Mouse (Mus musculus) limb, embryonic 10.5 days (tissue): Measurements from ENCODE around the gene Zfp454. TPM values are rescaled to one million over a fixed set of nuclear protein-coding genes. Genes with fewer than 3 reads are reported as not detected.
A peak's percentile ranks its signal among the peaks of the same experiment; 100 is the strongest.

Experiments
- DNase-seq: peaks from one replicate; pipeline ENCODE4 v3.0.0-alpha.2; 2017; ENCODE audit warnings: low spot score
- H3K27ac ChIP-seq: fragments of 300-500 bp; sonication (generic); 2 replicates; pipeline ENCODE4 v1.5.1; 2016; ENCODE audit warnings: mild to moderate bottlenecking
- H3K27me3 ChIP-seq: fragments of 300-500 bp; sonication (generic); 2 replicates; pipeline ENCODE4 v1.6.1; 2016; ENCODE audit warnings: low read depth, mild to moderate bottlenecking; ENCODE audit not compliant: poor library complexity, severe bottlenecking
- H3K36me3 ChIP-seq: fragments of 300-500 bp; sonication (generic); 2 replicates; pipeline ENCODE4 v1.6.1; 2016; ENCODE audit warnings: mild to moderate bottlenecking, moderate library complexity
- H3K4me1 ChIP-seq: fragments of 300-500 bp; sonication (generic); 2 replicates; pipeline ENCODE4 v1.6.1; 2016
- H3K4me3 ChIP-seq: fragments of 300-500 bp; sonication (generic); 2 replicates; pipeline ENCODE4 v1.5.1; 2016; ENCODE audit warnings: mild to moderate bottlenecking, moderate library complexity
- H3K9me3 ChIP-seq: fragments of 300-500 bp; sonication (generic); replicated peaks from 2 replicates; pipeline ENCODE4 v1.6.1; 2016; ENCODE audit warnings: mild to moderate bottlenecking
- WGBS: fragments of 180-500 bp; shearing (Covaris S2); methylation state at CpG from one replicate; pipeline ENCODE4 v1.1.7; 2016; 5-methylcytosine and 5-hydroxymethylcytosine counted together
- polyA plus RNA-seq: library from polyadenylated mRNA; unstranded; fragments of >200 nt; fragmentation: Nextera tagmentation; extraction: Ambion mirVana; gene quantifications from 2 replicates; pipeline ENCODE4 v1.2.1, GENCODE M21; 2016

Zfp454 gene
- polyA plus RNA-seq, 1 experiment from 2014 or later: 14.0 TPM

- Histone ChIP-seq H3K27ac (peak within 1 kb of the TSS; percentile 95), H3K9me3 (no peaks in the 10 kb centered on the region), H3K4me1 (peaks cover 13% of the 10 kb centered on the region), H3K27me3 (no peaks in the 10 kb centered on the region), H3K36me3 (peaks cover 38% of the 10 kb centered on the region), H3K4me3 (peak within 1 kb of the TSS; percentile 88)
- WGBS: 1% methylated on average over 45 of the region's 45 CpGs
- peak; percentile 89 for DNase-seq
Observed at GRCm38 (mm10) chr11:50827010-50827953, 60.2 kb downstream of the Zfp454 start, which contains the start of gene Zfp354c. Zfp354c (minus strand) TSS chr11:50827724.

GRCm38 (mm10) chr11:50826214-50826613 is 61.2 kb downstream of the Zfp454 start:
- no peak for DNase-seq
- Histone ChIP-seq H3K27me3 (no peaks in the 10 kb centered on the region), H3K9me3 (no peaks in the 10 kb centered on the region), H3K4me1 (peaks cover 13% of the 10 kb centered on the region), H3K27ac (no peak overlapping the region), H3K36me3 (peaks cover 47% of the 10 kb centered on the region), H3K4me3 (peak overlapping the region; percentile 88)
- 84% methylated on average over 2 of the region's 2 CpGs for whole genome bisulfite sequencing

Other genes starting within 250 kb of the Zfp454 start
- 30.5 and 39.5 TPM in 2 replicates for gene Zfp354c, start 59.9 kb downstream of the Zfp454 start, polyA plus RNA-seq
- gene Zfp879, start 46.1 kb downstream of the Zfp454 start, polyA plus RNA-seq: 0.63 TPM in 2 replicates
- gene Grm6, start 37.0 kb downstream of the Zfp454 start, polyA plus RNA-seq: not detected in 2 replicates
- 19.7 and 21.0 TPM in 2 replicates for gene Zfp2, start 28.5 kb upstream of the Zfp454 start, polyA plus RNA-seq
- gene Zfp354b, start 44.0 kb upstream of the Zfp454 start, polyA plus RNA-seq: 0.75 and 0.96 TPM in 2 replicates
- not detected in 2 replicates for gene 4933414I15Rik, start 56.1 kb upstream of the Zfp454 start, polyA plus RNA-seq
- not detected in 2 replicates for gene Prop1, start 66.1 kb upstream of the Zfp454 start, polyA plus RNA-seq
- gene Olfr1378, start 78.9 kb upstream of the Zfp454 start, polyA plus RNA-seq: not detected in 2 replicates
- not detected in 2 replicates for gene Olfr1377, start 94.3 kb upstream of the Zfp454 start, polyA plus RNA-seq
- gene Olfr51, start 115.9 kb upstream of the Zfp454 start, polyA plus RNA-seq: not detected in 2 replicates
- not detected in 2 replicates for gene Olfr54, start 126.6 kb upstream of the Zfp454 start, polyA plus RNA-seq
- not detected in 2 replicates for gene Olfr1375, start 160.5 kb upstream of the Zfp454 start, polyA plus RNA-seq
- gene Zfp354a, start 171.6 kb upstream of the Zfp454 start, polyA plus RNA-seq: 7.7 and 7.9 TPM in 2 replicates